Mouse (Mus musculus): ENCODE measurements around the gene Zfp965.
"Not testable (repeated sequence)": the region's sequence is repeated elsewhere in the genome, so short reads cannot be mapped to it uniquely, and the experiment has no call there.

Gene Zfp965

DNA sequence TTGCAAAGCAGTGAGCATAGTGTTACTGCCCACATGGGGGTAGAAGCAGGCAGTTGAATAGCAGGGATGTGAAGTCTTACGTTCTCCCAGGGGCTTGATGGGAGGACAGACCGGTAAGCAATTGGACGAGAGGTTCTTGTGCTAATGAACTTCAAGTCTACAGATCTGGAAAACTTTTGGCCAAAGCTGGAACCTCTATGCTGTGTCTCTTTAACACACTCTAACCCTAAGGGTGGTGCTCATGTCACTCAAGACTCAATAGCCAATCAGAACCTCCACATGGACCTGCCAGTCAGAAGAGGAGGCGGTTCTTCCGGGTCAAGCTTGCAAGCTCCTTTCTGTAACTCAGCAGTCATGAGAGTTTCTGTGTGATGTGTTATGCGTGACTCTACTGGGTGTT is at the start of gene Zfp965:
Zfp965 (plus strand) TSS at position 301 of the 400 bp plus-strand sequence.
- DNase-seq: not testable (repeated sequence)

DNA sequence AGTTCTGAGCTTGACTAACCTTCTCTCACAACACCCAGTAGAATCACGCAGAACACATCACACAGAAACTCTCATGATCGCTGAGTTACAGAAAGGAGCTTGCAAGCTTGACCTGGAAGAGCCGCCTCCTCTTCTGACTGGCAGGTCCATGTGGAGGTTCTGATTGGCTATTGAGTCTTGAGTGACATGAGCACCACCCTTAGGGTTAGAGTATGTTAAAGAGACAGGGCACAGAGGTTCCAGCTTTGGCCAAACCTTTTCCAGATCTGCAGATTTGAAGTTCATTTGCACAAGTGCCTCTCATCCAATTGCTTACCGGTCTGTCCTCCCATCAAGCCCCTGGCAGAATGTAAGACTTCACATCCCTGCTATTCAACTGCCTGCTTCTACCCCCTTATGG is 34.1 kb upstream of the Zfp965 start, which contains the start of gene Gm4724:
Gm4724 (minus strand) TSS at position 101 of the 400 bp plus-strand sequence.
- DNase-seq: not testable (repeated sequence)

Data from cerebellum, adult 9-10 months (tissue).